Mouse (Mus musculus): ENCODE measurements around the gene Rpl26.
"Not testable (repeated sequence)": the region's sequence is repeated elsewhere in the genome, so short reads cannot be mapped to it uniquely, and the experiment has no call there.

The Rpl26 gene

DNA sequence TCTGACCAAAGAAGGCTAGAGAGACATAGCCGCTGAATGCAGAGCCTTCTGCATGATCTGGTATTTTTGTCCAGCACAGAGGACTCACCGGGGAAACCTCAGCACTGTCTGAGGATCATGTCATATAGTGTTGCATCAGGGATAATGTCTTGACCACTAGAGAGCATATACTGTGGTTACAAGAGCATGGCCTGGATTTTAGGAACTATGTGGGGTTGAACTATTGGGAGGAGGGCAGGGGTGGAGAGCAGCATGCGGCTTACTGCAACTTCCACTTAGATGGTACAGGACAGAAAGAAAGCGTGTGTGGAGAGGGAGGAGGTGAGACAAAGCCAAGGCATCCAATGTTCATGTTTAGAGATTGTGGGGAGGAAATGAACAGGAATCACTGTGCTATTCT lies 13.2 kb downstream of the Rpl26 start:
- no peak for DNase-seq (ENCODE audit: low read depth, low spot score)

DNA sequence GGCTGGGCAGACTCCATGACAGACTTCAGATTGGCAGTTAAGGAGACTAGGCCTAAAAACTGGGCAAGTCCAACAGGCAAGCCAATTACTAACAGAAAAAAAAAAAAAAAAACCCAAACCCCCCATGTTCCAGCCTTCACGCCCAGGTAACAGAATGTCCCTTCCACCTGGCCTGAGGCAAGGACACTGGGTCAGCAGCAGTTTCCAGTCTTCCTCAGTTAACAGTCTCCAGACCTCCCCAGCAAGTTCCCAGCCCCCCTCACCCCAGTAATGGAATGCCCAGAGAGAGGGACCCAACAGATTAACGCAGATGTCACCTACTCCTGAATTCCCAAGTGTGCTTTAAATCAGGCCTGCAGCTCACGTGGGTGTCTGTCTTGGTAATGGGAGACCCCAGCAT lies 21.8 kb downstream of the Rpl26 start:
- no peak for DNase-seq (ENCODE audit: low read depth, low spot score)

DNA sequence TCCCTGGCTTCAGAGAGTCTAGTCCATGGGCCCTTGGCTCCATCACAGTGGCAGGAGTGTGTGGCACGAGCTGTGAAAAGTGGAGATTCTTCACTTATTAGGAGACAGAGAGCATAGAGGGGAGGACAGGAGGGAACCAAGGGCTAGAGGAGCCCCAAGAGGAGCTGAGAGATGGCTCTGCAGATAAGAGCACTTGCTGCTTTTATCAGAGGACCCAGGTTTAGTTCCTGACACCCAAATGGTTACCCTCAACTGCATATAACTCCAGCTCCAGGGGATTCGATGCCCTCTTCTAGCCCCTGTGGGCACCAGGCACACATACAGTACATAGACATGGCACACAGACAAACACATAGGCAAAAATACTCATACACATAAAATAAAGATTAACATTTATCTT lies 23.4 kb downstream of the Rpl26 start:
- DNase-seq (ENCODE audit: low read depth, low spot score), result no peak

DNA sequence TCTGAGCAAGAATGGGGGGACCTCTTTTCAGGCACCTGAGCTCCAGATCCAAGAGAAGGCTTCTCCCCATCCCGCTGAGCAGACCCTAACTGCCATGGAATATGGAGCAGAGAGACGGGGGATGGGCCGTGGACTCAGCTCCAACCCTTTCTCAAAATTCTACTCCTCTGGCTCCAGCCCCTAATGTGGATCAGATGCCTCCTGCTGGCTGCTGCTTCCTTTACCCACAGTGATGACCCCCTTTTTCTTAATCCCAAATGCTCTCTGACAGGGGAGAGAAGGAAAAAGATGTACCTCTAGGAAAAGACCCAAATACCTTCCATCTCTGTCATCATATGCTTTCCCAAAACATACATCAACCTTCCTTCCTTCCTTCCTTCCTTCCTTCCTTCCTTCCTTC lies 25.6 kb downstream of the Rpl26 start, which contains the start of gene Odf4:
TSS of gene Odf4 (minus strand) at position 101 of the 400 bp plus-strand sequence.
- no peak for DNase-seq (ENCODE audit: low read depth, low spot score)

DNA sequence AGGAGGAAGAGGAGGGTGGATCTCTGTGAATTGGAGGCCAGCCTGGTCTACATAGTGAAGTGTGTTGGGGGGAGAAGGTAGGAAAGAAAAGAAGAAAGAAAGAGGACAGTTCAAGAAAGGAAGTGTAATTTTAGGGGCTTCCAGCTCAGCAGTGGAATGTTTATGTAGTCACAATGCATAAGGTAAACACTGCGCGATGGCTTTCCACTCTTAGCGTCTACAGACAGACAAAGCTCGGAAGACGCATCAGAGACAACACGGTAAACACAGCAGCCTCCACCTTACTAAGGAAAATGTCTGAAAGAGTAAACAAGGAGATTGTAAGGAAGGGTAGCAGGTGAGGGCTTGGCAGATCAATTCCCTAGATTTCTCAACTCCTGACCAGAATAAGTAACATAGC lies 28.6 kb downstream of the Rpl26 start:
- no peak for DNase-seq (ENCODE audit: low read depth, low spot score)

DNA sequence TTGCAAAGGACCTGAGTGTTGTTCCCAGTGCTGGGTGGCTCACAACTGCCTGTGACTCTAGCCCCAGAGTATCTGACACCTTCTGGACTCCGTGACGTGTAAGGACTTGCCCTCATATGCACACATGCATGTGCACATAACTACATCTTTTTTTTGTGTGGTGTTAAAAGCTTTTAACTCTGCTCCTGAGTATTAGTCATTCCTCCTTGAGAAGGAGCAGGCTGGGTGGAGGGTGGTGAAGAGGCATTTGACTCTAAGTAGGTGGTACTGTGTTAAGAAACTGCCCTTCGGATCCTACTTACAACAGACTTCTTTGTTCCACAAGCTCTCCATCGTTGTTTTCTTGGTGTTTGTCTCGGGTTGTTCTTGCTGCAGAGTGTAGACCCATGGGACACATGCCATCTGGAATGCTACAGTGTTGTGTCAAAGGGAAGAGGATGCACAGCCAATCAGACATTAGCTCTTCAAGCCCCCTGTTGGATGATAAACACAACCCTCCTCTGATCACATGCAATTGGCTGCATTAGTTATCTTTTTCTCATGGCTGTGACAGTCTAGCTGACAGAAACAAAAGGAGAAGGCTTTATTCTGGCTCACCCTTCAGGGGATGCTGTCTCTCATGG lies 32.6 kb downstream of the Rpl26 start:
- DNase-seq (ENCODE audit: low read depth, low spot score), result no peak

DNA sequence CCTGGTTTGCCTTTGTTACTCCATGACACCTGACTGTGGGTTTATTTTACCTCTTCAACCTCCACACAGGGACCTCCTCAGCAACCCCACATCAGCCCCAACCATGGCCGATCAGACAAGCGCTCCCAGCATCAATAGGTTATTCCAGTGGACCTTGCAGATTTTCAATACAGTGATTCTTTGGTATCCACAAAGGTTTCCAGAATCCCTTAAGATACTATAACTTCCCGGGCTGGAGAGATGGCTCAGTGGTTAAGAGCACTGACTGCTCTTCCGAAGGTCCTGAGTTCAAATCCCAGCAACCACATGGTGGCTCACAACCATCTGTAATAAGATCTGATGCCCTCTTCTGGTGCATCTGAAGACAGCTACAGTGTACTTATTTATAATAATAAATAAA lies 35.6 kb downstream of the Rpl26 start:
- DNase-seq (ENCODE audit: low read depth, low spot score), result not testable (repeated sequence)

DNA sequence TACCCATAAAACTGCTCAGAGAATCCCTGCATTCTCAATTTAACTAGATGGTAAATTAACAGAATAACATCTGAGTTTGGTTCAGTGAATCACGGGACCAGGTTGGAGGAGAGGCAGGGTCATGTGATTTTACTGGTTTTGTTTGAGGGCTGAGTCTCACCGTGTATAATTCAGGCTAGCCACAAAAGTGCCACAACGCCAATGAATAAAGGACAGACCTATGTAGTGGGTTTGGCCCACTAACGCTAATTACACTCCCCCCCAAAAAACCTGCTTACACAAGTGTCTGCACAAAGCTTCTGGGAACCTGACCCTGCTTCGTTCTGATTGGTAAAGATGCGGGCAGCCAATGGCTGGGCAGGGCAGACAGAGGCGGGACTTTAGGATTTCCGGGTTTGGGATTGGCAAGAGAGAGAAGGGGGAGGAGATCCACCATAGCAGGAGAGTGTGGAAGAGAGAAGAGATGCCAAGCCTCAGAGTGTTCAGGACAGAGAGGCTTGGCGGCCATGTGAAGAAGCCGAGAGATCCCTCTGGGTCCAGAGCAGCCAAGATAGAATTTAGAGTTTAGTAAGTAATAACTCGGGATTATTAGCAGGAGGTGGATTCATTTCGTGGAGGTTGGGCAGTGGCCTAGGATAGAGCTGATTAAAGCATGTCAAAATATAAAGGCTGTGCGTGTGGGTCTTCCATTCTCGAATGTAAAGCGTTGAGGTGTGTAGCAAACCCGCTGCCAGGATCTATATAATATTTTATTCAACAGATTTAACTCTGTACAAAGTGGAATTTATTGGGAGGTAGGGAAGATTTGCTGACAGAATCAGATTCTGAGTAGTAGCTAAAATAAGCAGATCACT lies 38.3 kb downstream of the Rpl26 start:
- DNase-seq (ENCODE audit: low read depth, low spot score), result peak; percentile 89

DNA sequence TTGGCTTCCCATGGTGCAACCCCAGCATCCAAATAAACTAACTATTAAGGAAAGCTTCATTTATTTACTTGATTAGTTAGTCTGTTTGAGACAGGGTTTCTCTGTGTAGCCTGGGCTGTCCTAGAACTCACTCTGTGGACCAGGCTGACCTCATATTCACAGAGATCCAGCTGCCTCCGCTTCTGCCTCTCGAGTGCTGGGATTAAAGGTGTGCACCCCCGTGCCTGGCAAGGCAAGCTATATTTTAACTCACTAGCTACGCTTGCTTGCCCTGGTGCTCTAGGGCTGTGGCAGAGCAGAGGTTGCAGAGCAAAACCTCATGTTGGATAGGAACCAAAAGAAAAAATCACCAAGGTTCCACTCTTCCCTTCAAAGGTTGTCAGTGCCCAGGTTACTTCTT lies 39.1 kb downstream of the Rpl26 start:
- no peak for DNase-seq (ENCODE audit: low read depth, low spot score)

DNA sequence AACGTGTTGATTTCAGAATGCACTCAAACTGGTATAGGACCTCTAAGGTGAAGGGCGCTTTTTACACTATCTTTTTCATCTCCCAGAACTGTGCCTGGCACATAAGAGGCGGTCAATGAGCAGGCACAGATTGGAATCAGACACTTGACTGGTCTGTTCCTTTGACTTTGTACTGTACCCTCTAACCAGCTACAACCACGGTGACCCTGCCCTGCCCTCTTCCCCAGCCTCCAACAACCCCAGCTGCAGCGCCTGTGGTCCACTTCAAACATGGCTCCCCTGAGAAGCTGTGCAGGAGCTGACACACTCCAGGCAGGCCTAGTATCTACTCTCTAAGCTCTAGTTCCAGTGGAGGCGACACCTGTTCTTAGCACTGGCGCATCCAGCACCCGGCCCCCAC lies 41.3 kb downstream of the Rpl26 start:
- DNase-seq (ENCODE audit: low read depth, low spot score), result no peak

DNA sequence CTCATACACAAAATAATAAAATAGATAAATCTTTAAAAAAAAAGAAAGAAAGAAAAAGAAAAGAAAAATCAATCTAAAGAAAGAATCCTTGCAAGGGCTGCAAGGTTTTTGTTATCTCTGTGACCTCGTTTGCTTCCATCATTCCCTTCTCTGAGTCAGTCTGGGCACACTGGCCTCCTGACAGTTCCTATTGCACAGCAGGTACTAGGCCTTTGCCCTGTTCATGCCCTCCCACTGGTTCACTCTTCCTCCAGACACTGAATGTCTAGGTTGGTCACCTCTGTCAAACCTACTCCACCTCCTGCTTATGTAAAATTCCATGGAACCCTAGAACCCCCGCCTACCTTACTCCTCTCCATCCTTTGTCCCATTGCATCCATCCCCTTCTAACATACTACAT lies 43.9 kb downstream of the Rpl26 start:
- DNase-seq (ENCODE audit: low read depth, low spot score), result no peak

DNA sequence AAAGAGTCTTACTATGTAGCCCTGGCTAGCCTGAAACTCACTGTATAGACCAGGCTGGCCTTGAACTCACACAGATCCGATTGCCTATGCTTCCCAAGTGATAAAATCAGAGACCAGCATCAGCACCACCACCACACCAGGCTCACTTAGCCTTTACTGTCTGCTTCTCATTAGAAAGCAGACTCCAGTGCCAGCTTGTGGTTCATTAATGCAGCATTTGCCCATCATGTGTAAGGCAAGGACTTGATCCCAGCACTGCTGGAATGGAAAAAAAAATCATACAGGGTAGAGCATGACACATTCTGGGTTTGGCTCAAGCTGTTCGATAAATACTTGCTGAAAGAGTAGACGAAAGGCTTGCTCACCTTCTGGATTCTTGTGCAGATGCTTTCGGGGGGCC lies 44.6 kb downstream of the Rpl26 start:
- DNase-seq (ENCODE audit: low read depth, low spot score), result no peak

DNA sequence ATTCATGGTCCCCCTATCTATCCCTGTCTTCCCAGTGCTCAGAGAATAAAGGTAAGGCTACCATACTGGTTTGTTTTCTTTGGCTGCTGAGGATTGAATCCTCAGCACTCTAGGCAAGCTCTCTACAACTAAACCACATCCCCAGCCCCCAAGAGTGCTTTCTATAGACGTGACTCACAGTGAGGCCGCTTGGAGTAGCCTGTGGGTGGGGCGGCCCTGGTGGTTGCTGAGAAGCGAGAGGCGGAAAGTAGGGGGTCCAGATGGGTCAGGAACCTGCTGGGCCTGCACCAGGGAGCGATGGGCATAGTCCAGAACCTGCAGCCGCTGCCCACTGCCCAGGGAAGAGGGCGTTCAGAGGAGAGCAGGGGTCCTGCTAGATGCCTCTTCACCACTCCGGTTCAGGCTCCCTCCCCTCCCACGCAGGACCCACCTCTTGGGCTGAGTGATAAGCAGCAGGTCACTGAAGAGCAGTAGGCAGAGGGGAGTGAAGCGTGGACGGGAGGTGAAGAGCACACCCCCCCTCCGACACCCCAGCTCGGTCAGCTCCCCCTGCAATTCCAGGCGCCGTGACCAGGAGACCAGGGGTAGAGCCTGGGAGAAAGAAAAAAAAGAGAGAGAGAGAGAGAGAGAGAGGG lies 45.5 kb downstream of the Rpl26 start:
- DNase-seq (ENCODE audit: low read depth, low spot score), result no peak

DNA sequence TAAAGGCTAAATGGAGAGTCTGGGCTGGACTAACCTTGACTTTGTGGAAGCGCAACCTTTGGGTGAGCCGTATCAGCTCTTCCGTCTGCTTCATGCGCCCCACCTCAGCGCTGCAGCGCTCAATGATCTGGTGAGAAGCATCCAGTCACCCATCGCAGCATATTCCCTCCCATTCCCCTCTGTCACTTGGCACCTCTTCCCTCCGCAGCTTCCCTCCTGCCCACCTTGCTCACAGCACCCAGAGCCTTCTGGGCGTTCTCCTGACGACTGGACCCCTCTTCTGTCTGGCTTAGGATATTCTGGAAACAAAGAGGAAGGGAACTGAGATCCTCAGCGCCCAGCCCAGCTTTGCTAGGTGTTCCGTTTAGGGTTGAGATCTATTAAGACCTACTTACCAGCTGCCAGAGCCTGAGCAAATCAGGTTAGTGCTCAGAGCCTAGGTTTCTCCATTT lies 46.2 kb downstream of the Rpl26 start:
- peak; percentile 58 for DNase-seq (ENCODE audit: low read depth, low spot score)

DNA sequence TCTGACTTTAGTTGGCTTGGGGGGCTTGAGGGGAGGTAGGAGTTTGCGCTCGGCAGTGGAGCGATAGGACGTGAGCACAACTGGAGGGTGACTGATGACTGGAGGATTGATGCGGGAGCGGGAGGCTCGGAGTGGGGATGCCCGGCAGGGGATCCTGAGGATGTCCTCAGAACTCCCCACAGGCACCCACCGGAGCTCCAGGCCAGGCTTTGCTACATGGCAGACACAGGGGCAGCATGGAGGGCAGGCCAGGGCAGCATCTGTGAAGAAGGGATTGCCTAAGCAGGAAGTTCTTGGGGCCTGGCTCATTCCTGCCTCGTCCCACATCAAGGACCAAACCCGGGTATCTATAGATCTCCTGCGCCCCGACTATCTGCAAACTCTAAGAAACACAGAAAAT lies 52.5 kb downstream of the Rpl26 start:
- DNase-seq (ENCODE audit: low read depth, low spot score), result no peak

DNA sequence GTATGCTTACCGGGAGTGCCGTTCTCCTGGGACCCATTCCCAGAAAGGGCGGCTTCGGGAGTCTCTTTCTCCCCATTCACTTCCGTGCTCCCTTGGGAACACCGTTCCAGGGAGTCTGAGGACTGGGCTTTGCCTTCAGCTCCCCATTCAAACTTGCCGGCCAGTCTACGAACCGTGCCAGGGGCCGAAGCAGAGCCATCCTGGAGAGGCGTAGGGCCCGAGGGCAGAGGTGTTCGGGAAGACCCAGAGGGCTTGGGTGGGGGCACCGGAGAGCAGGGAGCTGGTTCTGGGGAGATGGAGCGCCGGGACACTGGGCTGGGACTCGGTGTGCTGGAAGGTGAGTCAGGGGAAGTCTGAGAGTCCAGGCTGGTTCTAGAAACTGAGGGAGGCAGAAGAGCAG lies 53.0 kb downstream of the Rpl26 start:
- no peak for DNase-seq (ENCODE audit: low read depth, low spot score)

DNA sequence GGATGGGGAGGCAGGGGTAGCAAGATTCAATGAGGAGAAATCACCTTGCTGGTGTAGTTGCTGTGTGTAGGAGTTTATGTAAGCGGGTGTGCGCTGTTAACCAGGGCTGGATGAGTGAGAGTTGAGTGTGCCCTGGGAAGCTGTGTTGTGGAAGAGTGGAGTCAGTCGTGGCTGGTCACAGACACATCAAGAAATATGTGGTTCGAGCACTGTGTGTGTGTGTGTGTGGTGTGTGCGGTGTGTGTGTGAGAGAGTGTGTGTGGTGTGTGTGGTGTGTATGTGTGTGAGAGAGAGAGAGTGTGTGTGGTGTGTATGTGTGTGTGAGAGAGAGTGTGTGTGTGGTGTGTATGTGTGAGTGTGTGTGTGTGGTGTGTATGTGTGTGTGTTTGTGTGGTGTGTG lies 54.1 kb downstream of the Rpl26 start:
- no peak for DNase-seq (ENCODE audit: low read depth, low spot score)

DNA sequence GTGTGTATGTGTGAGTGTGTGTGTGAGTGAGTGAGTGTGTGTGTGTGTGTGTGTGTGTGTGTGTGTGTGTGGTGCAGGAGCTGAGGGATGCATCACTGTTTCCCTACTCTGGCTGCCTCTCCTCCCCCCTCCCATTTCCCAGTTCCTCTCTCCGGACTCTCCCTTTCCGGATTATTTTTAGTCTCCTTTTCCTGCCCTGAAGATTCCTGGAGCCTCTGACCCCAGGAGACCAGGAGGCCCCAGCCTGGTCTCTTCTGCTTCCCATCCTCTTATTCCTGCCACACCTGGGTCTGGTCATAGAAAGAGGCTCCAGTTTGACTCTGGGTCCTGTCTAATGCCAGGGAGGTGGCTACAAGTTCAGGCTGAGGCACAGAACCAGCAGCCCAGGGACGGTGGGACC lies 54.7 kb downstream of the Rpl26 start:
- no peak for DNase-seq (ENCODE audit: low read depth, low spot score)
